Mouse (Mus musculus) C2C12 (cell line): ENCODE data around the gene Pip4p1.

ENCODE experiments used
- CTCF ChIP-seq: IDR thresholded peaks from one replicate; pipeline ENCODE4 v1.5.1; 2011; ENCODE audit not compliant: control insufficient read depth, insufficient read depth, insufficient read length
- FOSL1 ChIP-seq: IDR thresholded peaks from one replicate; pipeline ENCODE4 v1.8.0; 2011; ENCODE audit warnings: mild to moderate bottlenecking, low read length; ENCODE audit not compliant: poor library complexity, insufficient read depth, severe bottlenecking
- MAX ChIP-seq: IDR thresholded peaks from one replicate; pipeline ENCODE4 v1.6.1; 2011; ENCODE audit warnings: mild to moderate bottlenecking, control low read depth
- MYOG ChIP-seq: IDR thresholded peaks from one replicate; pipeline ENCODE4 v1.6.1; 2011; ENCODE audit not compliant: control insufficient read depth, insufficient read length; ENCODE audit errors: extremely low read depth
- USF1 ChIP-seq: IDR thresholded peaks from one replicate; pipeline ENCODE4 v1.6.1; 2011; ENCODE audit warnings: low read depth, mild to moderate bottlenecking, control low read depth, moderate library complexity

DNA sequence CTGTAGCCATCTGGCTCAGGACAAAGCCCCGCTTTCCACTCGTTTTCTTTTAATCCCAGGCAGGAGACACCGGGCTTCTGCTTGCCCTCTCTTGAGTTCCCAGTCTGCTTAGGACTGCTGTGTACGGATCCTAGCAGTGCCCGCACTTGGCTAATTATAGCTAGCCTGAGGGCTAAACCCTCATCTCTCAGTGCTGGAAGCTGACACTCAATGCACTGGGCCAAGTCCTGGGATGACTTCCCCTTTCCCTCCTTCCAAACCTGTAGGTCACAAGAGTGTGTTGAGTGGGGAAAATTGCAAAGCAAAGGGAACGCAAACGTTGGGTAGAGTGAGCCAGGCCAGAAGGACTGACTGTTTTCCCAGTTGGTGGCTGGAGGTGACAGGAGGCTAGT is 33.3 kb downstream of the Pip4p1 start, which contains the start of gene Klhl33:
- TF ChIP-seq CTCF, result no peak
- TF ChIP-seq USF1, result no peak
- TF ChIP-seq MYOG, result no peak
- TF ChIP-seq MAX, result no peak
- no peak for TF ChIP-seq FOSL1
